Mouse (Mus musculus) 3134 (cell line): ENCODE results near the gene Cplx1.

Experiments used
- DNase-seq: peaks from one replicate; pipeline ENCODE4 v3.0.0-alpha.2; 2011; ENCODE audit warnings: low spot score; ENCODE audit not compliant: insufficient read length; ENCODE audit errors: extremely low read depth

Cplx1 gene

GRCm38 (mm10) chr5:108549489-108550206 lies at the start of gene Cplx1:
Gene Cplx1, minus strand, starts transcription at chr5:108550024.
- no peak for DNase-seq

- no peak for DNase-seq
Observed at GRCm38 (mm10) chr5:108581361-108581891, 31.6 kb upstream of the Cplx1 start.

- no peak for DNase-seq
Observed at GRCm38 (mm10) chr5:108573054-108573453, 23.2 kb upstream of the Cplx1 start.

- no peak for DNase-seq
Observed at GRCm38 (mm10) chr5:108570991-108571390, 21.2 kb upstream of the Cplx1 start.

- DNase-seq, result no peak
Observed at GRCm38 (mm10) chr5:108567104-108567503, 17.3 kb upstream of the Cplx1 start.

GRCm38 (mm10) chr5:108566523-108566922 lies 16.7 kb upstream of the Cplx1 start:
- no peak for DNase-seq

- no peak for DNase-seq
Observed at GRCm38 (mm10) chr5:108565381-108565780, 15.6 kb upstream of the Cplx1 start.

GRCm38 (mm10) chr5:108564346-108564745 lies 14.5 kb upstream of the Cplx1 start:
- no peak for DNase-seq

GRCm38 (mm10) chr5:108562483-108562882 lies 12.7 kb upstream of the Cplx1 start:
- DNase-seq, result no peak

- no peak for DNase-seq
Observed at GRCm38 (mm10) chr5:108556986-108557385, 7.2 kb upstream of the Cplx1 start.

- DNase-seq, result no peak
Observed at GRCm38 (mm10) chr5:108554041-108554440, 4.2 kb upstream of the Cplx1 start.

- no peak for DNase-seq
Observed at GRCm38 (mm10) chr5:108550207-108550594, 377 bp upstream of the Cplx1 start.

GRCm38 (mm10) chr5:108549137-108549488 lies 711 bp downstream of the Cplx1 start:
- DNase-seq, result no peak

- no peak for DNase-seq
Observed at GRCm38 (mm10) chr5:108547636-108548035, 2.2 kb downstream of the Cplx1 start.

GRCm38 (mm10) chr5:108543516-108544291 lies 6.1 kb downstream of the Cplx1 start:
- DNase-seq, result no peak

GRCm38 (mm10) chr5:108534188-108534587 lies 15.6 kb downstream of the Cplx1 start:
- no peak for DNase-seq

GRCm38 (mm10) chr5:108522597-108522996 lies 27.2 kb downstream of the Cplx1 start:
- DNase-seq, result no peak

GRCm38 (mm10) chr5:108521896-108522295 lies 27.9 kb downstream of the Cplx1 start:
- no peak for DNase-seq

- DNase-seq, result no peak
Observed at GRCm38 (mm10) chr5:108521016-108521415, 28.8 kb downstream of the Cplx1 start.

GRCm38 (mm10) chr5:108520153-108520552 lies 29.7 kb downstream of the Cplx1 start:
- DNase-seq, result peak; percentile 14

- DNase-seq, result no peak
Observed at GRCm38 (mm10) chr5:108518951-108519350, 30.9 kb downstream of the Cplx1 start.
